Comparison of ENCODE assay signal across 9 mouse cellular contexts in the genomic region with DNA sequence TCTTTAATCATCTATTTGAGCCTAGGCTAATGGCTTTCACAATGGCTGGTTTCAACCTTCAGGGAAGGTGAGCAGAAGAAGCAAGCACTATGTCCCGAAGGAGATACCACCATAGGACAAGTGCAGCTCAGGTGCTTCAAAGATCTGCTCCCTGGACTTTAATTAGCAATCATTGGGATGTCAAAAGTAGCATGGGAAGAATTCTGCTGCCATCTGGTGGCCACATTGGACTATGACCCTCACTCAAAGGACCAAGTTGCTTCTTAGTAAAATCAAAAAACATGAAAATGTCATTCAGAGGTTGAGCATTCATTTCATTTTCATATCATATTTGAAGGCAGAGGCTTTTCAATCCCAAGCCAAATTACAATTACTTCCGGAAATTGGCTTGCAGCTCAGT.
DNase-seq lines count a peak whose midpoint lies in the region; ATAC-seq lines count a peak whose summit lies in the region.
"Had no signal": no experiment of that assay in that cellular context is flagged by ENCODE, and none has a peak within 500 bp of the region (broad histone marks: within the 10 kb centered on the region; RNA-seq: fewer than 3 reads in every experiment).

No protein-coding gene starts in this region.

- peak; percentile 23 to 67 for DNase-seq in heart, adult 18-20 months
- DNase-seq in heart, adult 11 months = no peak
- peak; percentile 47 for DNase-seq in 416B (ENCODE audit: low read depth)
- DNase-seq in embryo, embryonic 10.5 days (ENCODE audit: low spot score) = peak; percentile 71
- DNase-seq in kidney, postnatal 25 days = peak; percentile 46 to 75
- peak; percentile 65 for DNase-seq in lung, postnatal 14 days
- peak; percentile 67 for DNase-seq in testis, postnatal 10 days (ENCODE audit: low spot score)
- DNase-seq: liver, embryonic 13.5 days had no signal

- ATAC-seq in activated CD4-positive, CD25-positive, alpha-beta regulatory T cell, adult 4 months = peak; percentile 28
